Mouse (Mus musculus) frontal cortex, postnatal 25 days (tissue): Measurements from ENCODE around the gene Fggy.
A peak's percentile ranks its signal among the peaks of the same experiment; 100 is the strongest.

ENCODE experiments used
- DNase-seq, 2 experiments: peaks; one replicate each; pipeline ENCODE4 v3.0.0; 2022; ENCODE audit warnings: low spot score in 2 of 2

Gene Fggy

GRCm38 (mm10) chr4:95906141-95906540 lies 348.8 kb downstream of the Fggy start:
- DNase-seq, result no peak

- no peak for DNase-seq
Observed at GRCm38 (mm10) chr4:95909689-95910654, 352.7 kb downstream of the Fggy start.

- DNase-seq, result no peak
Observed at GRCm38 (mm10) chr4:95913026-95913425, 355.7 kb downstream of the Fggy start.

GRCm38 (mm10) chr4:95915628-95916579 lies 358.6 kb downstream of the Fggy start:
- no peak for DNase-seq

- DNase-seq, result no peak
Observed at GRCm38 (mm10) chr4:95917703-95918102, 360.4 kb downstream of the Fggy start.

DNA sequence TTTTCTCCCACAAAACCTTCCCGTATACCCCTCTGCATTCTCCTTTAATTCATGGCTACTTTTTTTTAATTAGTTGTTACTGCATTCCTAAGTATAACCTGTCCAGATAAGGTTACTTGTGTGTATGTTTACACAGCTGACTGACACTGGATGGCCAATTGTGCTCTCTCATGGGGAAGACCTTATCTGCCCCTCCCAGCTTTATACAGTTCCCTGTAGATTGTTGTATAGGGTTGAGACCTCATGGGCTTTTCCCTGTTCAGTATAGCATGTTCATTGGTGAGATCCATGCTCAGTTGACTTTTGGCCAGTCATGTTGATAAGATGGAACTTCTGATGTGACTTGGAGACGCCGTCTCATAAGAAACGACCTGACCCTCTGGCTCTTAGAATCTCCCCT lies 363.1 kb downstream of the Fggy start:
- no peak for DNase-seq

DNA sequence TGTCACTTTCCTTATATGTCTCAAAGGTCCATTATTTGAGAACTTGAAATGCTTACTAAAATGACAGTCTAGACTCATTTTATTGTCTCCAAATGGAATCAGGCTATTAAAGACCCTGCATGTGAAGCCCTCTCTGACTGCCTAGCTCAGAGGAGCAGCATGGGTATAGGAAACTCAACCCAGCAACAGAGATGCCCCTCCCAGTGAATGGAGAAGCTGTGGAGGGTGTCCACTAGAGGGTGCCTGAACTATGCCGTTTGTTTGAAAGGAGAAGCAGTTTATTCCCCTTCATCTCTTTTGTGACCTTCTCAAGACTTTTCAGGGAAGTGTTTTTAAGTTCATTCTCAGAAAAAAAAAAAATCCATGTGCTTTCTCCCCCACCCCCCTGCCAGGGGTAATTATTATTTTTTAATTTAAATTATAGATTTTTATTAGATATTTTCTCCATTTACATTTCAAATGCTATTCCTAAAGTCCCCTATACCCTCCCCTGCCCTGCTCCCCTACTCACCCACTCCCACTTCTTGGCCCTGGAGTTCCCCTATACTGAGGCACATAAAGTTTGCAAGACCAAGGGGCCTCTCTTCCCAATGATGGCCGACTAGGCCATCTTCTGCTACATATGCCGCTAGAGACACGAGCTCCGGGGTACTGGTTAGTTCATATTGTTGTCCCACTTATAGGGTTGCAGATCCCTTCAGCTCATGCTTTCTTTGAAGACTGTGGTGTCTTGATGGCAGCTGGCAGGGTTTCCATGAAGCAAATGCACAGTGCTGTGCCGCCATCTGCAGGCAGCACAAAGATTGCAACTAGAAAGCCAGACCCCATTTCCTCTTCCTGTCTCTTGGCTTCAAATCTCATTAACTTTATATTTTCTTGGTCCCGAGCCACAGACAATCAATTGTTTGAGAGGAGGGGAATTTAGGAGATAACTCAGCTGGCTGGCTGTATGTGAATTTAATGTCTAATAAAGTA lies 367.2 kb downstream of the Fggy start:
- peak; percentile 70 to 77 for DNase-seq

DNA sequence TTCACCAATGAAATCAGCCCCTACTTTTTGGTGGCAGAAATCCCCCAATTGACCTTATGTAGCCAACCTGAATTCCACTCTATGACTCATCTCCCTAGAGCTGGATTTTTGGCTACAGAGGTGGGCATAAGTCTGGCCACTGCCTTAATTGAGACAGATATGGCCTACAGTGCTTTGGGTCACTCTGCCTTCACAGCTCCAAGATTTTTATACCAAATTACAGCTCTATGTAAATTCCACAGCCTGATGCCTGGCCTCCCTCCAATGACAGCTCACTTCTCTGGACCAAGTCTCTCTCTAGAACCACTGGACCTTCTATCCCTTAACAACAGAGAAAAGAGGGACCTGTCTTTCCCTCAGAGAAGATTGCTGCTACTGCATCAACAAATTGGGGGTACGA lies 371.5 kb downstream of the Fggy start:
- no peak for DNase-seq

DNA sequence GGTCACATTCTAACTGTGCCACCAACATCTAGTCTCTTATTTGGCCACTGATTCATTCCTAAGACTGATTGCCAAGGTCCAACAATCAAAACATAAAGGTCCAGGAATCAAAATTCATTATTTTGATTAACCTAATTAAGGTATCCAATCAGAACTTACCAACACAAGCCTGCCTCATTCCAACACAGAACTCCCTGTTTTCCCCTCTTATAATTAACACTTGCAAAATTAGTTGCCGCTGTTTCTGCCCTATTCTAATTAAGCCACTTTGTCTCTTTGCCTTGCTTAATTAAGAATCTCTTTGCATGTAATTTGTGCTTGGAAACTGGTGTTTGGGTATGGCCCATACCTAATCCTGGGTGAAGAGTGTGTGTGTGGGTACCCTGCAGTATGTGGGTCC lies 372.6 kb downstream of the Fggy start:
- DNase-seq, result no peak

GRCm38 (mm10) chr4:95931331-95931730 lies 374.0 kb downstream of the Fggy start:
- DNase-seq, result no peak

DNA sequence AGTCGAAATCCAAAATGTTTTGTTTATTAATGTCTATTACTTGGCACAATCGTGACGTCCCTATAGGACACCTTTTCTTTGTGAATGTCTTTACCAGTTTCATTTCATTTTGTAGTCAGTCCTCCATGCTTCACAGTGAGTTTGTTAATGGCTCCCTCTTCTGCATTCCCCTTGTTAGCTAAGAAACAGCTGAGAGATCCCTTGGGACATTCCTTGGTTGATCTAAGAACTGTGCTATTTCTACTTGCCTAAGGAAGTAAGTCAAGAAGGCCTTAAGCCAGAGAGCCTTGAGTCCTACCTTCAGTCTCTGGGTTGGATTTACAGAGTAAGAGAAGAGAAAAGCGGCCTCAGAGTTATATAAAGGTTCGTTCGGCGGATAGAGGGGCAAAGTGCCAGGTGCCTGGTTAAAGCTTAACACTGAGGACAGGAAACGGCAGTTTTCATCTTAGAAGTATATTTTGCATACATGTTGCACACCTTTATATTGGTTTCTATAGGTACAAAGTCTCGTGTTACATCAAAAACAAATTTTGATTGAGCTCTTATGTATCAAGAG lies 376.6 kb downstream of the Fggy start:
- no peak for DNase-seq

DNA sequence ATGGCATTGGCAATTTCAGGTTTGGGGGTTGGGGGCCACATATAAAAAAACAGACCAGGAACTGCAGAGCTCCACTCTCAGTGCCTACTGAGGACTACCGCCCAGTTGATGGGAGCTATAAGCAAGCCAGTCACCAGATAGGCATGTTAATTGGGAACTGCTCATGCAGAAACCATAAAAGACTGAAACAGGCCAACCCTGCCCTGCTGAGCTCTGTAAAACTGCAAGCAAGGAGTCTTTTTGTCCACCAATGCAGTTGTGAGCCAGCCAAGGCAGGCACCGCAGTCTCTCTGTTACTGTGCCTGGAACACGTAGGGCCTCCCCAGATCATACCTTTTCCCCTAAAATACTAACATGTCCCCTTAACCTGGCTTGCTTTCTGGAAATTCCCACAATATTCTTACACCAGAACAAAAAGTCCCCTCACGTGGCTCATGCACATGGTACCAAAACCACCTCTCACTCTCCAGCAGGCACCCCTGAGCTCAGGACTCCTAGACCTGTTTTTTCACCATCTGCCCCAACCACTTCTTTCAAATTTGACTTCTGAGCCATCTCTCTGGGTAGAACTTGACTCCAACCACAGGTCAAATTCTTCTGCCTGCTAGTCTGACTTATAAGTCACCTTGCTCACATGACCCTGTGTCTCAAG lies 377.2 kb downstream of the Fggy start:
- no peak for DNase-seq

GRCm38 (mm10) chr4:95938701-95939100 lies 381.4 kb downstream of the Fggy start:
- no peak for DNase-seq

- no peak for DNase-seq
Observed at GRCm38 (mm10) chr4:95947896-95948295, 390.6 kb downstream of the Fggy start.

DNA sequence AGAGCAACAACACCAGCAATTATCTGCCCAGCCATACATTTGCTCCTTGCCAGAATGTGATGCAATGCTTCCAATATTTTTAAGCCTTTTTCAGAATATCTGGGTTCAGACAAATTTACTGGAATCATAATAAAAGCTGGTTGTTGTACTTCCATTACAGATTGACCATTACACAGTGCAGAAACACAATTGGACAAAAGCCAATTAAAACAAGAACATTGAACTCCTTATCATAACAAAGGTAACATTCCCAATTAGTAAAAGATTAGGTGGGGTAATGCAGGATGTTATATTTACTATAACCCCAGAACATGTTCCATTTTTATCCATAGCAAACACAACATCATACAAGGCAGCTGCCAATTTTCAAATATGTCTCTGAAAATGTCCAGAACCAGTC lies 396.0 kb downstream of the Fggy start:
- no peak for DNase-seq

DNA sequence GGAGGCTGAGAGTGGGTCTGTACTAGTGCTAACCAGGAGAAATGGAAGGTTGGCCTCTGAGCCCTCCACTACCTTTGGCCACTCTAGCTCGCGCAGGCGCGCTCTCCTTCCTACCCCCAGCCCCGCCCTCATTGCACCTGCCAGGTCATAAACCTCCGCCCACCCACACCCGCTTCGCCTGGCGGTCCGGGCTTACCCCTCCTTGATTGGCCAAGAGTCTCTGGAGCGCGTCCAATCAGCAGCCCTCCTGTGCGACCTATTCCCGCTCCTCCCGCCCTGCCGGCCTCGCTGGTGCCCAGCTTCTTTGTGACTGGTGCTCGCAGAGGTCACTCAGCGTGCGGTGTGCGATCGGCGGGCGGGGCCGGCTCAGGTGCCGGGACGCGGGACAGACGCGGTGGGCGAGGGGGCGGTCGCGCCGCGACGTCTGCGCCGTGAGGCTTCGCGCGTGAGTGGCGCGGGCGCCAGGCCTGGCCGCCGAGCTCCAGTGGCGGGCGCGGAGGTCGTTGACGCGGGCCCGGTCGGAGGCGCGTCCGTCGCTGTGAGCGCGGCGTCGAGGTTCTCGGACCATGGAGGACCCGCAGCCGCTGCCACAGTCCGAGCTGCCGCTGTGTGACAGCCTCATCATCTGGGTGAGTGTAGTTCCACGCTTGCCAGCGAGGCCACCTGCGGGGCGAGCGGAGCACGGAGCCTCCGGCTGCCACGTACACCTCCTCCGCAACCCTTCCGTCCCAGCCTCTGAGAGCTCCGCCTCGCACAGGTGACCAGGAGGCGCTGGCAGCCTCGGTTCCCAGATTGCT lies 409.8 kb downstream of the Fggy start, which contains the start of gene Hook1:
TSS of gene Hook1 (plus strand) at position 313 of the 797 bp plus-strand sequence.
- DNase-seq, result peak; percentile 82 to 90
